ENCODE assay signal across 28 mouse cellular contexts in the genomic region with DNA sequence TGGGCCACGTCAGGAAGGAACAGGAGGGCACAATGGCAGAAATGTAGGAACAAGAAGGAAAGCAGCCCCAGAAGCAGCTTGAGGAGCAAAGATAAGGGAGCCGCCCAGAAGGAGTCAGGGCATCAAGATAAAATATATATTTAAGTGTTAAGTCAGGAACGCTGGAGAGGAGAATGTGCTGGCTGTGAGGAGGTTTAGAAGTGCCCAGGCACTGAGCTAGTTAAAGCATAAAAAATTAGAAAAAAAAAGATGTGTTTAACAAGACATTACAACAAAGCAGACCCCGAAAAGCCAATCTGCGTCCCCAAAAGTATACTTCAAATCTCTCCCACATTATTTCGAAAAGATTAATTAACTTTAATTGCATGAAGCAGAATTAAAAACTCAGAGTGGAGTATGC.
"Had no signal": no experiment of that assay in that cellular context is flagged by ENCODE, and none has a peak within 500 bp of the region (broad histone marks: within the 10 kb centered on the region; RNA-seq: fewer than 3 reads in every experiment).

No protein-coding gene starts in this region.

- H3K27me3 ChIP-seq: embryonic facial prominence, embryonic 12.5 days; embryonic facial prominence, embryonic 13.5 days; embryonic facial prominence, embryonic 15.5 days; forebrain, embryonic 12.5 days; forebrain, embryonic 13.5 days; forebrain, embryonic 15.5 days had no signal

- ATAC-seq: forebrain, embryonic 13.5 days; forebrain, embryonic 14.5 days; forebrain, embryonic 15.5 days; forebrain, embryonic 16.5 days; forebrain, postnatal 0 days had no signal

- H3K9me3 ChIP-seq: embryonic facial prominence, embryonic 10.5 days; embryonic facial prominence, embryonic 12.5 days; embryonic facial prominence, embryonic 13.5 days; embryonic facial prominence, embryonic 15.5 days; forebrain, embryonic 10.5 days; forebrain, embryonic 12.5 days; forebrain, embryonic 13.5 days; forebrain, embryonic 15.5 days had no signal

- H3K4me1 ChIP-seq: embryonic facial prominence, embryonic 10.5 days; embryonic facial prominence, embryonic 12.5 days; embryonic facial prominence, embryonic 13.5 days; embryonic facial prominence, embryonic 15.5 days; forebrain, embryonic 10.5 days; forebrain, embryonic 12.5 days; forebrain, embryonic 13.5 days; forebrain, embryonic 15.5 days had no signal

- H3K4me3 ChIP-seq: embryonic facial prominence, embryonic 10.5 days; embryonic facial prominence, embryonic 12.5 days; embryonic facial prominence, embryonic 13.5 days; embryonic facial prominence, embryonic 15.5 days; erythroblast, embryonic 14.5 days; forebrain, embryonic 10.5 days; forebrain, embryonic 12.5 days; forebrain, embryonic 13.5 days; forebrain, embryonic 15.5 days; gastrocnemius, adult 2 months; heart, adult 2 months had no signal

- DNase-seq: cerebellum, adult 8-10 months; cerebellum, adult 9-10 months; cerebellum, adult 9-11 months; cerebellum, postnatal 10 days; cerebellum, postnatal 14 days; cerebellum, postnatal 25 days; cerebellum, postnatal 36 days; embryo, embryonic 11 days; forebrain, postnatal 0 days; gastrocnemius, adult 2 months; gastrocnemius, postnatal 10 days; gastrocnemius, postnatal 14 days; gastrocnemius, postnatal 25 days; gastrocnemius, postnatal 36 days; heart, adult 11 months; heart, adult 18-20 months; heart, adult 2 months had no signal

- H3K9ac ChIP-seq: embryonic facial prominence, embryonic 12.5 days; embryonic facial prominence, embryonic 13.5 days; embryonic facial prominence, embryonic 15.5 days; forebrain, embryonic 12.5 days; forebrain, embryonic 13.5 days; forebrain, embryonic 15.5 days; forebrain, postnatal 0 days had no signal

- H3K27ac ChIP-seq: embryonic facial prominence, embryonic 10.5 days; embryonic facial prominence, embryonic 12.5 days; embryonic facial prominence, embryonic 13.5 days; embryonic facial prominence, embryonic 15.5 days; forebrain, embryonic 10.5 days; forebrain, embryonic 12.5 days; forebrain, embryonic 13.5 days; forebrain, embryonic 15.5 days; gastrocnemius, adult 2 months; heart, adult 2 months had no signal

- H3K36me3 ChIP-seq: embryonic facial prominence, embryonic 12.5 days; embryonic facial prominence, embryonic 13.5 days; embryonic facial prominence, embryonic 15.5 days; forebrain, embryonic 15.5 days had no signal

- H3K4me2 ChIP-seq: embryonic facial prominence, embryonic 12.5 days; embryonic facial prominence, embryonic 13.5 days; embryonic facial prominence, embryonic 15.5 days; forebrain, embryonic 12.5 days; forebrain, embryonic 13.5 days; forebrain, embryonic 15.5 days had no signal
